Mouse (Mus musculus) left cerebral cortex, postnatal 4 days (tissue): ENCODE data around the gene Svs3b. TPM values are rescaled to one million over a fixed set of nuclear protein-coding genes. Genes with fewer than 3 reads are reported as not detected.
"Not testable (repeated sequence)": the region's sequence is repeated elsewhere in the genome, so short reads cannot be mapped to it uniquely, and the experiment has no call there.

Source experiments
- DNase-seq: peaks from one replicate; pipeline ENCODE4 v3.0.0-alpha.2; 2022
- intact Hi-C: fragments of 180-260 bp; cut with DNase I; formaldehyde crosslinking; loops from one replicate; pipeline ENCODE4 v1.15.1; 2025
- total RNA-seq, 2 experiments: library from RNA; stranded (reverse); gene quantifications; 2 replicates each; pipeline ENCODE4 v1.2.3; 2021

Svs3b gene
- not detected for total RNA-seq

DNA sequence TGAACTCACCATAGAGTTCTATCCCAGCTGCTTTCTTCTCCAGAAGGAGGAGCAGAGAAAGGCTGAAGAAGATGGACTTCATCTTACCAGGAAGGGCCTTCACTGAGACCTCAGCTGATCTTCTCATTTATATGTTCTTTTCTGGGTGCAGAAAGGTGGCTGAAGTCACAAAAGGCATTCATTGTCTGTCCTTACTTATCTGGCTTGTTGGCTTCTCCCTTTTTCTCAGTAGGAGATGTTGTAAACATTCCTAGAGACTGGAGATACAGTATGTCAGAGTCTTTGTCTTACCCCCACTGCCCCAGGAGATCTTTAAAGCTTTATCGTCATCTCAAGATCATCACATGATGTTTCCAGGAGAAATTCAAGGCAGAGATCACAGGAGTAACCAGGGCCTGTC, at the start of gene Svs3b:
Svs3b (minus strand) TSS at position 101 of the 400 bp plus-strand sequence.
- intact Hi-C loops, DNase-seq: not testable (repeated sequence)

DNA sequence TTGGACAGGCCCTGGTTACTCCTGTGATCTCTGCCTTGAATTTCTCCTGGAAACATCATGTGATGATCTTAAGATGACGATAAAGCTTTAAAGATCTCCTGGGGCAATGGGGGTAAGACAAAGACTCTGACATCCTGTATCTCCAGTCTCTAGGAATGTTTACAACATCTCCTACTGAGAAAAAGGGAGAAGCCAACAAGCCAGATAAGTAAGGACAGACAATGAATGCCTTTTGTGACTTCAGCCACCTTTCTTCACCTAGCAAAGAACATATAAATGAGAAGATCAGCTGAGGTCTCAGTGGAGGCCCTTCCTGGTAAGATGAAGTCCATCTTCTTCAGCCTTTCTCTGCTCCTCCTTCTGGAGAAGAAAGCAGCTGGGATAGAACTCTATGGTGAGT, 32.5 kb upstream of the Svs3b start, which contains the start of gene Svs3a:
Svs3a (plus strand) TSS at position 301 of the 400 bp plus-strand sequence.
- DNase-seq, intact Hi-C loops: not testable (repeated sequence)

DNA sequence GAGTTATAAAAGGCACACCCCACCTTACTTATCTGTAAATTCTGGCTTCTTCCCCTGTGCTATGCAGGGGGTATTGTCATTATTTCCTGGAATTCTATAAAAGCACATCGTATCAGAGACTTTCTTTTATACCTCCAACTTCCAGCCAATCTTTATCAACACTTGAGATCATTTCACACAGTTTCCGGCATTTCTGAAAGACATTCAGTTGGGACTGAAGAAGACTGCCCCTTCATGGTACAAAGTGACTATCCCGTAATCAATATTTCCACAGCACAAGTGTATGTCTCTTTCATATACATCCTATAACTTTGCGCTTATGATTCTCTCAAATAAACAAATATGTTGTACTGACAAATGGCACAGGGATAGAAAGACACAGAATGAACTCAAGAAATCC, 21.9 kb upstream of the Svs3b start, which contains the start of gene Svs4:
Svs4 (minus strand) TSS at position 101 of the 400 bp plus-strand sequence.
- intact Hi-C loops = no loop called here
- DNase-seq = no peak

DNA sequence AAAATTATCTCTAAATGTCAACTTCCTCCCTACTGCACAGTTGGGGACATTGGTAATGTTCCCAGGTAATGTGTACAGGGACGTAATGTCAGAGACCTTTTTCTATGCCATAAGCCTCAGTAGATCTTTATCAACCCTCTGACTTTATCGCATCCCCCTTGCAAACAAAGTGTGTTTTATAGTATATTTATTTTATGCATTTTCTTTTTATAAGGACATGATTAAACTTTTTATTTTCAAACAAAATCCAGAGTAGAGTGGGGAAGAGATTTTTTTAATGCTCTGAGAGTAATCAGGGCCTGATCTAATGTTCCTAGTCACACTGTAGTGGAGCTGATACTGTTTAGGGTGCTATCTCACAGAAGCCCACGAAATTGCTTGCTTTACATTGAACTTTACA, 18.1 kb downstream of the Svs3b start, which contains the start of gene Svs2:
Svs2 (minus strand) TSS at position 101 of the 400 bp plus-strand sequence.
- intact Hi-C loops = no loop called here
- DNase-seq = no peak

DNA sequence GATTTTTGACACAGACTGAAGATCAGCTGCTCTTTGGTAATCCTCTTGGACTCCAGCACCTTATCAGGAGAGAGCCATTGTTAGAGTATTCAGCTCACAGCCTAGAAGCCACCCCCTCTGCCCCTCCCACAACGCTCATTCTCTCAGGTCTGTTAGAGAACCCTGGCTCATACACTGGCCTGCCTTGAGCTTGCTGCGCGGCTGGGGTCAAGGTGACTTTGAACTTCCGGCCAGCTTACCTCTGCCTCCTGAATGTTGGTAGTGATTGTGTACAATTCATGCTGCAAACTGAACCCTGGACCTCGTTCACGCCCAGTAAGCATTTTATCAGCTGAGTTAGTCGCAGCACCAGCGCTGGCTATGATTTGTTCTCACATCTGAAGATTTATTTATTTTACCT, 23.8 kb downstream of the Svs3b start:
- no peak for DNase-seq
- intact Hi-C loops = no loop called here

DNA sequence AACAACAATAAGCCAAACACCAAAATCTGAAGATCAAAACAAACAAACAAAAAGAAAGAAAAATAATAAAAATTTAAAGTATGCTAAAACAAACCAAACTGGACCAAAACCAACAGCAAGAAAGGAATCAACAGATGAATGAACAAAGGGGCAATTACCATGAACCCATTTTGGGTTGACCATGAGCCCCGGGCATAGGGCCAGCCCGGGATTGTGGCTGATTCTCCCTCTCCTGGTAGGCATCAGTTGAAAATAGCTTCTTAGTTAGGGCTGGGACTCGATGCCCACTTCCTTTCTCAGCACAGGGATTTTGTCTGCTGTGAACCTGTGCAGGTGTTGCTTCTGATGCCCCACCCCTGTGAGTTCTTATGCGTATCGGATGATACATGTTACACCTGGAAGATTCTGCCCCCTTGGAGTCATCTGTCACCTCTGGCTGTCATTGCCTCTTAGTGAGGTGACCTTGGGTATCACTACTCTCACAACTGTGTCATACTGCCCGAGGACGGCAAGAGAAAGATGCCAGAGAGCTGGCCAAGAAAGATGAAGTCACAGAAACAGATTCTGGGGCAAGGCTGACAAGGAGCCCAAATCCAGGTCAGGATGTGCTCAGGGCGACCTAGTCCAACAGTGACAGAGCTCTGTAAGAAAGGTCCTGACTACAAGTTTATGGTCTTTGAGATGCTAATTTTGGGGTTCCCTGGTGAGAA, 27.9 kb downstream of the Svs3b start:
- intact Hi-C loops = no loop called here
- no peak for DNase-seq

DNA sequence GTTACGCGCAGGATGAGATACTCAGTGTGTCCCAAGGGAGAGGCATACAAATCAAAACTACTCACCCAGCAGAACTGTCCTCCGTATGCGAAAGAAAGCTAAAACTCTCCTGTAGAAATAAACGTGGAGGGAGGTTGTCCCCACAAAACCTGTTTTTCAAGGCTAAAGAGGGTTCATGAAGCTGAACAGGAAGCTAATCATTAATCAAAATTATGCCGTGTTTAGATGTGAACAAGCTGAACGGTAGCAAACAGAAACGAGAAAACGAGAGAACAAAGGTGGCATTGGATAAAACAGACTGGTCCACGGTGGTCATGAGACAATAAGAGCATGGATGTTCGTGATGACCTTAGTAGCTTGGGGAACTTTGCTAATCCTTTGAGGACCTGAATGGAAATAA, 34.9 kb downstream of the Svs3b start, which contains the start of gene Wfdc15b:
Wfdc15b (minus strand) TSS at position 139 of the 400 bp plus-strand sequence.
- intact Hi-C loops = no loop called here
- DNase-seq = no peak

DNA sequence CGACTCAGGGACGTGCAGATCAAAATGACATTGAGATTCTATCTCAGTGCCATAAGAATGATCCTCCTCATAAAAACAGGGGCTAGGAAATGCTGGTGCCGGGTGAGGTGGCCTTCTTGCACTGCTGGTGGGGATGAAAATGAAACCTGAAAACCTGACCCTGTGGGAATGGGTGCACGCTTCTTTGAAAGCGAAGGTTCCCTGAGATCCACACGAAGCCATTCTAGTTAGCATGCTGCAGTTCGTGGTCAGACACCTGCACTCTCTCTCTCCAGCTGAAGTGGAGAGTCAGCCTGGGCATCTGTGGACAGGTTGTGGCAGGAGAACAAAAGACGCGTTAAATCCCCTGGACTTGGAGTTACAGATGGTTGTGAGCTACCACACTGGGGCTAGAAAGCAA, 37.1 kb downstream of the Svs3b start:
- no peak for DNase-seq
- intact Hi-C loops = no loop called here

DNA sequence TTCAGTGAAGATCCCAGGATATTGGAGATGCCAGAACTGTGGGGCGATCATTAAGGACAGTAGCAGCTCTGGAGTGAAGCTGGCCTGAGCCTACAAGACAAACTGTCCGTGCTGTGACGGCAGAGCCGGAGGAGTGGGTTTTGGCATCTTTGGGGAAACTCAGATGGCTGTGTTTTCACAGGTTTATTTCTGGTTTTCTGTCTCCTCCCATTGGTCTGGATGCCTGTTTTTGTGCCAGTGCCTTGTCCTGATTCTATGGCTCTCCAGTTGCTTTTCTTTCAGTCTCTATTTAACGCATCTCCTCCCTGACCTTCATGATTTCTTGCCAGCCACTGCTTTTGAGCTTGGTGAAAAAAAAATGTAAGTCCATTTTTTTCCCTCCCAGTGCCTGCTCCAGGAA, 43.7 kb downstream of the Svs3b start:
- DNase-seq = no peak
- intact Hi-C loops = no loop called here

DNA sequence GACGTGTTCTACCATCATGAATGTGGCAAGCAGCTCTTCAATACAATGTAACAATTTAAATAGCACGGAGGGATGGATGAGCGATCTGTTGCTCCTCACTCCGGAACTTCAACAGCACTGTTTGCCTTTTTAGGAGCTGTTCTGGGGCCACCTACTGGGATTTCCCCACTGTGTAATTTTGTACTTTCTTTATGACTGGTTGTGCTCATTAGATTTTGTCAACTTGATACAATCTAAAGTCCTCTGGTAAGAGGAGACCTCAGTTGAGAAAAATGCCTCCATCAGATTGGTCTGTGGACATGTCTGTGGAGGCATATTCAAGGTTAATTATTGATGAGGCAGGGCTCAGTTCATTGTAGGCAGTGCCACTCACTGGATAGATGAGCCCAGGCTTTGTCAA, 45.5 kb downstream of the Svs3b start:
- DNase-seq = no peak
- intact Hi-C loops = no loop called here

DNA sequence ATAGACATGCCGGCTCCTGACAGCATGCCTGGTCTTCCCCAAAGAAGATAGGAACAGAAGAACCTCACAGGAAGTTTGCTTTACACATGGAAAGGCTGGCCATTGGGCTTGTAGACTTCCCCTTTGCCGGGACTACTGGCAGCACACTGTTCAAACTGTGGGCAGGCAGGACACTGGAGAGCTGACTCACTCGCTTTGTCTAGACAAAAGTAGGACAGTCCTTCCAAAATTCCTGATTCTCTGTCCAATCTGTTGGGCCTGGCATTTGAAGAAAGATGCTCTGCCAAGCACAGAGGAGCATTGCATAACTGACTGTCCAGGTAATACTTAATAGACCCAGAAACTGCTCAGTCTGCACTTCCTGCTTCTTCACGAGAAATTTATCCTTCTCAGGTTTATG, 49.8 kb downstream of the Svs3b start:
- no peak for DNase-seq
- intact Hi-C loops = no loop called here

DNA sequence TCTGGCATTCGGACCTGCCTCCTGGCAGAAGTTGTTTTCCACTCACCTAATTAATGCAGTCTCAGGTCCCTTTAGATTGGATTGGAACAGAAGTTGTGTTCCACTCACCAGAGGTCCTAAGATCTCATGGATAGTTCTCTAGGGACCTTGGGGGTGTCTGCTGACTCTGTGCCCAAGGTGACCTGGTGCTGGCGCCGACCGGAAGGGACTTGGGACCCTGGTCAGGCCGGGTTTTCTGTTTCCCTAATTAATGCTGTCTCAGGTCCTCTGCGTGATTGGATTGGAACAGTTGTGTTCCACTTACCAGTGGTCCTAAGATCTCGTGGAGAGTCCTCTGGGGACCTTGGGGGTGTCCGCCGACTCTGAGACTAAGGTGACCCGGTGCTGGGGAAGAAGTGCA, 50.4 kb downstream of the Svs3b start:
- DNase-seq, intact Hi-C loops: not testable (repeated sequence)

Other genes starting within 250 kb of the Svs3b start
- 1 to 10 TPM; 2.4 to 3.1 TPM for gene Pabpc1l, start 231.2 kb downstream of the Svs3b start, total RNA-seq
- gene Stk4, start 186.3 kb downstream of the Svs3b start, total RNA-seq = 10 to 100 TPM; 31.8 to 38.8 TPM
- gene Tomm34, start 185.5 kb downstream of the Svs3b start, total RNA-seq = 10 to 100 TPM; 41.4 to 42.7 TPM
- gene Kcns1, start 85.5 kb downstream of the Svs3b start, total RNA-seq = 1 to 10 TPM; 8.1 to 9.0 TPM
- not detected for gene Wfdc5, start 73.9 kb downstream of the Svs3b start, total RNA-seq
- gene Wfdc12, start 66.0 kb downstream of the Svs3b start, total RNA-seq = not detected
- not detected for gene Wfdc15a, start 56.5 kb downstream of the Svs3b start, total RNA-seq
- gene Wfdc15b, start 35.0 kb downstream of the Svs3b start, total RNA-seq = not detected
- gene Svs2, start 18.2 kb downstream of the Svs3b start, total RNA-seq = not detected
- gene Svs4, start 21.8 kb upstream of the Svs3b start, total RNA-seq = not detected
- gene Svs3a, start 32.6 kb upstream of the Svs3b start, total RNA-seq = not detected
- not detected for gene Svs6, start 60.1 kb upstream of the Svs3b start, total RNA-seq
- gene Svs5, start 76.1 kb upstream of the Svs3b start, total RNA-seq = not detected
- under 1 TPM in 1 of 2 experiments, not detected in 1; 0.94 TPM for gene Slpi, start 132.5 kb upstream of the Svs3b start, total RNA-seq
- gene Rbpjl, start 146.5 kb upstream of the Svs3b start, total RNA-seq = under 1 TPM; 0.24 to 0.40 TPM
- 1 to 10 TPM; 9.6 to 9.8 TPM for gene Matn4, start 148.5 kb upstream of the Svs3b start, total RNA-seq
- gene Sdc4, start 187.2 kb upstream of the Svs3b start, total RNA-seq = 10 to 100 TPM in 1 of 2 experiments, 1 to 10 TPM in 1; 9.6 to 12.6 TPM
- gene Sys1, start 200.3 kb upstream of the Svs3b start, total RNA-seq = 10 to 100 TPM; 42.5 to 45.8 TPM
- gene Gm20458, start 204.3 kb upstream of the Svs3b start, total RNA-seq = 1 to 10 TPM in 1 of 2 experiments, not detected in 1; 2.9 TPM
- gene Trp53tg5, start 217.1 kb upstream of the Svs3b start, total RNA-seq = not detected
- gene Dbndd2, start 229.5 kb upstream of the Svs3b start, total RNA-seq = 10 to 100 TPM; 32.6 to 33.5 TPM
- 100 to 1,000 TPM; 109 to 113 TPM for gene Pigt, start 240.9 kb upstream of the Svs3b start, total RNA-seq